Mouse (Mus musculus): ENCODE measurements around the gene Lpar2.

DNA sequence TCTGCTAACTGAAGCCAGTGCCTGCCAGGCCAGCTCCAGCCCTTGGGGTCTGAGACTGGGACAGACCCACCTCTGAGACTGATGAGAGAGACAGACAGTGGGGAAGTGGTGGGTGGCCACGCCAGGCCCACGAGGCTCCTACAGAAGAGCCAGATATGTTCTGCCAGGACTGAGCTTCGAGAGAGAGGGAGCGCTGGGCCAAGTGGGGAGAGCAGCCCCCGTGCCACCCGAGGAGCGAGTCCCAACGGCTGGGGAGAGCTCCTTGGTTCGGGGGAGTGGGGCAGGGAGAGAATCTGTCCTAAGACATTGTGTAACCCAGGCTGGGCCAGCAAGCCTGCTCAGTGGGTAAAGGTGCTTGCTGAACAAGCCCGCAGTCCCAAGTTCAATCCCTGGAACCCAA is 54.7 kb downstream of the Lpar2 start:
- TF ChIP-seq CTCF (IDR thresholded peaks at IDR 0.05; ENCODE audit: borderline replicate concordance, extremely low read depth, insufficient read depth, insufficient read length) (no peak), POLR2A (IDR thresholded peaks at IDR 0.05; ENCODE audit: borderline replicate concordance, extremely low read depth, insufficient read depth, insufficient read length, poor library complexity, severe bottlenecking) (no peak)
